Mouse (Mus musculus): Measurements from ENCODE around the gene Kcns1. TPM values are rescaled to one million over a fixed set of nuclear protein-coding genes. Genes with fewer than 3 reads are reported as not detected.

Gene Kcns1
- total and polyA plus RNA-seq, 3 experiments = 0.11 to 0.34 TPM; not detected in 1

- no peak for TF ChIP-seq TBP (conservative IDR thresholded peaks at IDR 0.05; ENCODE audit: low read depth, low read length)
- no peak for TF ChIP-seq EP300 (IDR thresholded peaks at IDR 0.05; ENCODE audit: low read length)
- no peak for TF ChIP-seq CTCF (conservative IDR thresholded peaks at IDR 0.05 in 1 of 2, IDR thresholded peaks at IDR 0.05 in 1 of 2; ENCODE audit: low read depth in 2 of 2, low read length in 2 of 2)
- TF ChIP-seq ZMIZ1 (IDR thresholded peaks at IDR 0.05; ENCODE audit: low read depth, low read length) = no peak
- no peak for TF ChIP-seq RCOR1 (conservative IDR thresholded peaks at IDR 0.05; ENCODE audit: low read depth, low read length)
- TF ChIP-seq NRF1 (IDR thresholded peaks at IDR 0.05; ENCODE audit: low read depth, low read length) = no peak
- TF ChIP-seq POLR2A (IDR thresholded peaks at IDR 0.05; ENCODE audit: low read depth, low read length) = no peak
- no peak for TF ChIP-seq PAX5 (IDR thresholded peaks at IDR 0.05; ENCODE audit: low read length)
- no peak for TF ChIP-seq SIN3A (IDR thresholded peaks at IDR 0.05; ENCODE audit: low read length)
- TF ChIP-seq MXI1 (IDR thresholded peaks at IDR 0.05; ENCODE audit: low read depth, low read length) = no peak
- TF ChIP-seq ZKSCAN1 (IDR thresholded peaks at IDR 0.05; ENCODE audit: borderline replicate concordance, low read depth, low read length) = no peak
- TF ChIP-seq UBTF (IDR thresholded peaks at IDR 0.05; ENCODE audit: low read depth, low read length) = no peak
- TF ChIP-seq MYC (IDR thresholded peaks at IDR 0.05; ENCODE audit: low read depth, low read length) = no peak
- no peak for TF ChIP-seq E2F4 (IDR thresholded peaks at IDR 0.05; ENCODE audit: insufficient replicate concordance, low read depth, low read length)
- no peak for TF ChIP-seq NELFE (IDR thresholded peaks at IDR 0.05; ENCODE audit: low read depth, low read length)
- no peak for TF ChIP-seq JUN (IDR thresholded peaks at IDR 0.05; ENCODE audit: insufficient read depth, low read depth, low read length)
- H3K9me3 ChIP-seq (replicated peaks; ENCODE audit: low read length) = no peaks in the 10 kb centered on the region
- H3K27me3 ChIP-seq (replicated peaks) = no peaks in the 10 kb centered on the region
- H3K27ac ChIP-seq (ENCODE audit: insufficient read depth, low read depth) = no peak overlapping the region
- H3K9ac ChIP-seq (ENCODE audit: insufficient read depth, low read depth) = no peak overlapping the region
- DNase-seq (ENCODE audit: extremely low read depth) = no peak
- H3K4me2 ChIP-seq (ENCODE audit: insufficient read depth, low read depth, poor library complexity, severe bottlenecking) = no peak overlapping the region
- dilution Hi-C loops (cut with MboI; ENCODE audit: extremely low pct_ligation_motif_present, extremely low pct_unique_long_range_greater_than_20kb, low sequenced_read_pairs) (no loop called here), in situ Hi-C loops (cut with MboI; ENCODE audit: low pct_ligation_motif_present, low pct_unique_long_range_greater_than_20kb, low sequenced_read_pairs) (no loop called here)
- H3K4me1 ChIP-seq (ENCODE audit: control insufficient read depth in 1 of 2, insufficient read depth in 2 of 2) = peaks cover 0 to 1% of the 10 kb centered on the region in 2 experiments; a peak in 1 of 4 replicates
- H3K79me2 ChIP-seq (replicated peaks; ENCODE audit: control insufficient read depth, extremely low read depth, insufficient read depth, poor library complexity, severe bottlenecking) = no peaks in the 10 kb centered on the region
- no peak overlapping the region for H3K4me3 ChIP-seq (replicated peaks in 1 of 3; ENCODE audit: low read depth in 2 of 3, low read length in 2 of 3, poor library complexity in 1 of 3)
- H3K36me3 ChIP-seq (replicated peaks in 1 of 2; ENCODE audit: control insufficient read depth in 1 of 2, insufficient read depth in 1 of 2, low read length in 1 of 2) = no peaks in the 10 kb centered on the region
Observed at GRCm38 (mm10) chr2:164175850-164176249, 4.9 kb upstream of the Kcns1 start.

- H3K27me3 ChIP-seq (replicated peaks) = no peaks in the 10 kb centered on the region
- H3K9me3 ChIP-seq (replicated peaks; ENCODE audit: low read length) = no peaks in the 10 kb centered on the region
- no peak overlapping the region for H3K9ac ChIP-seq (ENCODE audit: insufficient read depth, low read depth)
- H3K4me1 ChIP-seq (ENCODE audit: control insufficient read depth in 1 of 2, insufficient read depth in 2 of 2) = peaks cover 0 to 5% of the 10 kb centered on the region in 2 experiments; a peak in 1 of 4 replicates
- no peaks in the 10 kb centered on the region for H3K79me2 ChIP-seq (replicated peaks; ENCODE audit: control insufficient read depth, extremely low read depth, insufficient read depth, poor library complexity, severe bottlenecking)
- no peak for DNase-seq (ENCODE audit: extremely low read depth)
- H3K4me2 ChIP-seq (ENCODE audit: insufficient read depth, low read depth, poor library complexity, severe bottlenecking) = no peak overlapping the region
- in situ Hi-C loops (cut with MboI; ENCODE audit: low pct_ligation_motif_present, low pct_unique_long_range_greater_than_20kb, low sequenced_read_pairs) (loop anchor here (5.0 kb wide), 1 partner anchor 43 kb away; no protein-coding TSS in a partner anchor), dilution Hi-C loops (cut with MboI; ENCODE audit: extremely low pct_ligation_motif_present, extremely low pct_unique_long_range_greater_than_20kb, low sequenced_read_pairs) (no loop called here)
- H3K36me3 ChIP-seq (replicated peaks in 1 of 2; ENCODE audit: control insufficient read depth in 1 of 2, insufficient read depth in 1 of 2, low read length in 1 of 2) = no peaks in the 10 kb centered on the region
- no peak overlapping the region for H3K4me3 ChIP-seq (replicated peaks in 1 of 3; ENCODE audit: low read depth in 2 of 3, low read length in 2 of 3, poor library complexity in 1 of 3)
- H3K27ac ChIP-seq (ENCODE audit: insufficient read depth, low read depth) = no peak overlapping the region
- TF ChIP-seq NRF1 (IDR thresholded peaks at IDR 0.05; ENCODE audit: low read depth, low read length) (no peak), SMC3 (IDR thresholded peaks at IDR 0.05; ENCODE audit: low read depth, low read length) (no peak), SIN3A (IDR thresholded peaks at IDR 0.05; ENCODE audit: low read length) (no peak), POLR2AphosphoS2 (IDR thresholded peaks at IDR 0.05; ENCODE audit: low read depth, low read length) (no peak), GABPA (IDR thresholded peaks at IDR 0.05; ENCODE audit: insufficient replicate concordance, low read depth, low read length) (no peak), MAX (IDR thresholded peaks at IDR 0.05; ENCODE audit: low read length) (no peak), POLR2A (IDR thresholded peaks at IDR 0.05; ENCODE audit: low read depth, low read length) (no peak), MYC (IDR thresholded peaks at IDR 0.05; ENCODE audit: low read depth, low read length) (no peak), TBP (conservative IDR thresholded peaks at IDR 0.05; ENCODE audit: low read depth, low read length) (no peak), ETS1 (conservative IDR thresholded peaks at IDR 0.05; ENCODE audit: low read depth, low read length) (no peak), BHLHE40 (IDR thresholded peaks at IDR 0.05; ENCODE audit: low read depth, low read length) (no peak), RCOR1 (conservative IDR thresholded peaks at IDR 0.05; ENCODE audit: low read depth, low read length) (no peak), USF2 (conservative IDR thresholded peaks at IDR 0.05; ENCODE audit: low read depth, low read length) (no peak), JUND (conservative IDR thresholded peaks at IDR 0.05; ENCODE audit: low read depth, low read length) (no peak), ZMIZ1 (IDR thresholded peaks at IDR 0.05; ENCODE audit: low read depth, low read length) (no peak), ZNF384 (IDR thresholded peaks at IDR 0.05; ENCODE audit: low read depth, low read length) (no peak)
Observed at GRCm38 (mm10) chr2:164174649-164175395, 3.9 kb upstream of the Kcns1 start.
